Mouse (Mus musculus) limb, embryonic 10.5 days (tissue): Measurements from ENCODE around the gene Tmsb15l. TPM values are rescaled to one million over a fixed set of nuclear protein-coding genes. Genes with fewer than 3 reads are reported as not detected.
"Not testable (repeated sequence)": the region's sequence is repeated elsewhere in the genome, so short reads cannot be mapped to it uniquely, and the experiment has no call there.

Experiments
- DNase-seq: peaks from one replicate; pipeline ENCODE4 v3.0.0-alpha.2; 2017; ENCODE audit warnings: low spot score
- H3K27ac ChIP-seq: fragments of 300-500 bp; sonication (generic); 2 replicates; pipeline ENCODE4 v1.5.1; 2016; ENCODE audit warnings: mild to moderate bottlenecking
- H3K27me3 ChIP-seq: fragments of 300-500 bp; sonication (generic); 2 replicates; pipeline ENCODE4 v1.6.1; 2016; ENCODE audit warnings: low read depth, mild to moderate bottlenecking; ENCODE audit not compliant: poor library complexity, severe bottlenecking
- H3K36me3 ChIP-seq: fragments of 300-500 bp; sonication (generic); 2 replicates; pipeline ENCODE4 v1.6.1; 2016; ENCODE audit warnings: mild to moderate bottlenecking, moderate library complexity
- H3K4me1 ChIP-seq: fragments of 300-500 bp; sonication (generic); 2 replicates; pipeline ENCODE4 v1.6.1; 2016
- H3K4me3 ChIP-seq: fragments of 300-500 bp; sonication (generic); 2 replicates; pipeline ENCODE4 v1.5.1; 2016; ENCODE audit warnings: mild to moderate bottlenecking, moderate library complexity
- H3K9me3 ChIP-seq: fragments of 300-500 bp; sonication (generic); replicated peaks from 2 replicates; pipeline ENCODE4 v1.6.1; 2016; ENCODE audit warnings: mild to moderate bottlenecking
- WGBS: fragments of 180-500 bp; shearing (Covaris S2); methylation state at CpG from one replicate; pipeline ENCODE4 v1.1.7; 2016; 5-methylcytosine and 5-hydroxymethylcytosine counted together
- polyA plus RNA-seq: library from polyadenylated mRNA; unstranded; fragments of >200 nt; fragmentation: Nextera tagmentation; extraction: Ambion mirVana; gene quantifications from 2 replicates; pipeline ENCODE4 v1.2.1, GENCODE M21; 2016

Tmsb15l gene
- polyA plus RNA-seq, 1 experiment from 2014 or later, result 3.3 TPM

- Histone ChIP-seq H3K4me3 (no peak overlapping the region), H3K27ac (no peak overlapping the region), H3K36me3 (no peaks in the 10 kb centered on the region), H3K9me3 (no peaks in the 10 kb centered on the region), H3K4me1 (no peaks in the 10 kb centered on the region), H3K27me3 (0 out of 2 replicates have a peak, but pooled peaks cover 3% of the 10 kb centered on the region)
- no peak for DNase-seq
- WGBS, result 29% methylated on average over 2 of the region's 2 CpGs
Measured at GRCm38 (mm10) chrX:136959688-136960087, 17.0 kb downstream of the Tmsb15l start.

GRCm38 (mm10) chrX:136958300-136958699 lies 18.4 kb downstream of the Tmsb15l start:
- not testable (repeated sequence) for H3K4me1 ChIP-seq, DNase-seq, H3K36me3 ChIP-seq, H3K27ac ChIP-seq, H3K27me3 ChIP-seq, H3K9me3 ChIP-seq
- WGBS, result 60% methylated on average over 5 of the region's 5 CpGs
- peak overlapping the region; percentile 43 for H3K4me3 ChIP-seq

- 23% methylated on average over 13 of the region's 13 CpGs for WGBS
- H3K27ac ChIP-seq, H3K36me3 ChIP-seq, H3K9me3 ChIP-seq, H3K27me3 ChIP-seq, H3K4me1 ChIP-seq: not testable (repeated sequence)
- H3K4me3 ChIP-seq, result peak overlapping the region; percentile 43
- DNase-seq, result peak; percentile 45
Measured at GRCm38 (mm10) chrX:136957583-136958279, 18.9 kb downstream of the Tmsb15l start.

- Histone ChIP-seq H3K36me3 (no peaks in the 10 kb centered on the region), H3K4me3 (no peak overlapping the region), H3K4me1 (no peaks in the 10 kb centered on the region), H3K27me3 (0 out of 2 replicates have a peak, but pooled peaks cover 4% of the 10 kb centered on the region), H3K9me3 (no peaks in the 10 kb centered on the region), H3K27ac (no peak overlapping the region)
- WGBS, result 43% methylated on average over 3 of the region's 3 CpGs
- no peak for DNase-seq
Measured at GRCm38 (mm10) chrX:136937985-136938384, 38.7 kb downstream of the Tmsb15l start.

GRCm38 (mm10) chrX:136927031-136927430 lies 49.6 kb downstream of the Tmsb15l start, which contains the start of gene H2bfm:
Gene H2bfm, plus strand, starts transcription at chrX:136927325.
- Histone ChIP-seq H3K4me3 (no peak within 1 kb of the TSS), H3K36me3 (no peaks in the 10 kb centered on the region), H3K4me1 (no peaks in the 10 kb centered on the region), H3K27ac (no peak within 1 kb of the TSS), H3K9me3 (no peaks in the 10 kb centered on the region), H3K27me3 (no peaks in the 10 kb centered on the region)
- 91% methylated on average over 14 of the region's 14 CpGs for WGBS
- no peak for DNase-seq

GRCm38 (mm10) chrX:136925863-136926262 lies 50.8 kb downstream of the Tmsb15l start:
- Histone ChIP-seq H3K4me3 (no peak overlapping the region), H3K27ac (no peak overlapping the region), H3K36me3 (no peaks in the 10 kb centered on the region), H3K4me1 (no peaks in the 10 kb centered on the region), H3K27me3 (no peaks in the 10 kb centered on the region), H3K9me3 (no peaks in the 10 kb centered on the region)
- no peak for DNase-seq

Other genes with a start within 250 kb of the Tmsb15l start
- gene Morf4l2, start 233.2 kb downstream of the Tmsb15l start, polyA plus RNA-seq, result 552 and 564 TPM in 2 replicates
- 0.13 TPM in 2 replicates for gene Glra4, start 196.7 kb downstream of the Tmsb15l start, polyA plus RNA-seq
- 2.6 and 3.8 TPM in 2 replicates for gene Plp1, start 154.2 kb downstream of the Tmsb15l start, polyA plus RNA-seq
- 0.09 and 0.14 TPM in 2 replicates for gene Rab9b, start 108.1 kb downstream of the Tmsb15l start, polyA plus RNA-seq
- gene H2bfm, start 49.5 kb downstream of the Tmsb15l start, polyA plus RNA-seq, result not detected in 2 replicates
- gene Tmsb15b2, start 1.4 kb downstream of the Tmsb15l start, polyA plus RNA-seq, result 25.1 and 49.5 TPM in 2 replicates
- gene Tmsb15b1, start within 50 bp of the Tmsb15l start, polyA plus RNA-seq, result 13.5 and 19.8 TPM in 2 replicates
- 15.8 and 32.4 TPM in 2 replicates for gene Zcchc18, start 16.3 kb upstream of the Tmsb15l start, polyA plus RNA-seq
- gene Slc25a53, start 61.4 kb upstream of the Tmsb15l start, polyA plus RNA-seq, result 12.9 and 13.7 TPM in 2 replicates
- gene Fam199x, start 72.7 kb upstream of the Tmsb15l start, polyA plus RNA-seq, result 15.5 and 16.1 TPM in 2 replicates
- gene Esx1, start 145.2 kb upstream of the Tmsb15l start, polyA plus RNA-seq, result not detected in 2 replicates